Mouse (Mus musculus): ENCODE results near the gene D430041D05Rik.

DNA sequence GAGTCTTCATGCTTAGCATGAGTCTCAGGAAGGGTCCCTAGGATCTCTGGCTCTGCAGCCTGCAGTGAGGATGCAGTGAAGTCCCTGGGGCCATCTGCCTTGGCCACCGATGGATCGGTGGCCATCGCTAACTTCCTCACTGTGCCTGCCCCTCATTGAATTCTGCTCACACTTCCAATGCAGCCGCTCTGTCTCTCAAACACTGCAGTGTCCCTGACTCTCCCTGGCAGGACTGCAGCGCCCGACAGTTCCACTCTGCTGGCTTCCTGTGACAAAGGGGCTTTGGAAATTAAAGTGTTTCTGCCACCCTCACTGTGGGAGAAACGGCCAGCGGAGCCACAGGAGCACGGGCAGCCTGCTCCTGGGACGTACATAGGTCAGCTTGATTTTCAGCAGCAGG, 192.7 kb downstream of the D430041D05Rik start:
- TF ChIP-seq MAX (IDR thresholded peaks at IDR 0.05; ENCODE audit: low read depth) (no peak), MYOD1 (IDR thresholded peaks at IDR 0.05; ENCODE audit: control insufficient read depth in 1 of 3, insufficient read length in 2 of 3, low read depth in 2 of 3) (no peak), E2F4 (IDR thresholded peaks at IDR 0.05; ENCODE audit: insufficient read depth) (no peak), POLR2A (IDR thresholded peaks at IDR 0.05; ENCODE audit: insufficient read length, low read depth) (no peak), USF1 (IDR thresholded peaks at IDR 0.05; ENCODE audit: low read depth) (no peak), REST (IDR thresholded peaks at IDR 0.05; ENCODE audit: insufficient read depth, insufficient read length) (no peak), TCF12 (IDR thresholded peaks at IDR 0.05; ENCODE audit: insufficient read depth, poor library complexity, severe bottlenecking) (no peak), MYOG (IDR thresholded peaks at IDR 0.05; ENCODE audit: control insufficient read depth in 1 of 3, insufficient read depth in 1 of 3, insufficient read length in 2 of 3, low read depth in 2 of 3) (no peak)

Measured in myocyte (in vitro differentiated cells).